Mouse (Mus musculus) embryonic facial prominence, embryonic 11.5 days (tissue): ENCODE measurements at regions not wholly inside any gene's neighbourhood (a gene's known extent, or its start where the extent isn't known, plus 50 kb on each side); places are given as distances from the start of the nearest gene placed in this dataset.

Experiments
- ATAC-seq: fragments of 200-750 bp; cut with Nextera tagmentation; replicated peaks from 2 replicates; pipeline ENCODE4 v1.8.0; 2017; ENCODE audit warnings: low read depth; ENCODE audit not compliant: insufficient number of reproducible peaks, low FRiP score, low TSS enrichment
- DNase-seq: peaks from one replicate; pipeline ENCODE4 v3.0.0-alpha.2; 2015; ENCODE audit warnings: low spot score
- H3K27ac ChIP-seq: fragments of 300-500 bp; sonication (generic); replicated peaks from 2 replicates; pipeline ENCODE4 v1.5.1; 2014; ENCODE audit warnings: mild to moderate bottlenecking, low read depth, low read length, control low read depth
- H3K27me3 ChIP-seq: fragments of 300-500 bp; sonication (generic); 2 replicates; pipeline ENCODE4 v1.6.1; 2014; ENCODE audit warnings: mild to moderate bottlenecking, low read length, moderate library complexity, mixed read lengths; ENCODE audit not compliant: control insufficient read depth, insufficient read depth
- H3K36me3 ChIP-seq: fragments of 300-500 bp; sonication (generic); replicated peaks from 2 replicates; pipeline ENCODE4 v1.6.1; 2014; ENCODE audit warnings: low read depth, mild to moderate bottlenecking, low read length, moderate library complexity, mixed read lengths; ENCODE audit not compliant: control insufficient read depth, insufficient read depth
- H3K4me1 ChIP-seq: fragments of 300-500 bp; sonication (generic); 2 replicates; pipeline ENCODE4 v1.6.1; 2014; ENCODE audit warnings: low read length, mixed read lengths; ENCODE audit not compliant: control insufficient read depth, insufficient read depth
- H3K4me2 ChIP-seq: fragments of 300-500 bp; sonication (generic); 2 replicates; pipeline ENCODE4 v1.6.1; 2014; ENCODE audit warnings: low read depth, mild to moderate bottlenecking, control low read depth, low read length, moderate library complexity
- H3K4me3 ChIP-seq: fragments of 300-500 bp; sonication (generic); 2 replicates; pipeline ENCODE4 v1.5.1; 2014; ENCODE audit warnings: low read depth, low read length, control low read depth
- H3K9ac ChIP-seq: fragments of 300-500 bp; sonication (generic); replicated peaks from 2 replicates; pipeline ENCODE4 v1.6.1; 2014; ENCODE audit warnings: mild to moderate bottlenecking, control low read depth, low read length
- H3K9me3 ChIP-seq: fragments of 300-500 bp; sonication (generic); replicated peaks from 2 replicates; pipeline ENCODE4 v1.6.1; 2016; ENCODE audit warnings: mild to moderate bottlenecking, low read length, inconsistent platforms, mixed read lengths; ENCODE audit not compliant: control insufficient read depth
- WGBS: fragments of 180-500 bp; shearing (Covaris S2); extraction: QIAGEN DNeasy Blood & Tissue Kit; methylation state at CpG from one replicate; pipeline ENCODE4 v1.1.7; 2014; 5-methylcytosine and 5-hydroxymethylcytosine counted together

GRCm38 (mm10) chr1:81516575-81517210 lies 439.9 kb downstream of the Nyap2 start:
- Histone ChIP-seq H3K9ac (no peak overlapping the region), H3K27ac (no peak overlapping the region), H3K4me2 (no peak overlapping the region), H3K27me3 (no peaks in the 10 kb centered on the region), H3K36me3 (no peaks in the 10 kb centered on the region), H3K4me3 (no peak overlapping the region), H3K9me3 (no peaks in the 10 kb centered on the region), H3K4me1 (no peaks in the 10 kb centered on the region)
- 59% methylated on average over 10 of the region's 10 CpGs for WGBS
- ATAC-seq (no peak), DNase-seq (peak; percentile 68)

GRCm38 (mm10) chr1:81520420-81521273 lies 443.9 kb downstream of the Nyap2 start:
- no peaks in the 10 kb centered on the region for H3K27me3 ChIP-seq
- H3K36me3 ChIP-seq, result no peaks in the 10 kb centered on the region
- 0 out of 2 replicates have a peak overlapping the region, but pooled peaks have one; percentile 10 for H3K27ac ChIP-seq
- no peak overlapping the region for H3K9ac ChIP-seq
- H3K4me1 ChIP-seq, result no peaks in the 10 kb centered on the region
- 71% methylated on average over 9 of the region's 9 CpGs for WGBS
- no peak overlapping the region for H3K4me3 ChIP-seq
- no peak overlapping the region for H3K4me2 ChIP-seq
- DNase-seq (peak; percentile 35), ATAC-seq (no peak)
- H3K9me3 ChIP-seq, result no peaks in the 10 kb centered on the region

DNA sequence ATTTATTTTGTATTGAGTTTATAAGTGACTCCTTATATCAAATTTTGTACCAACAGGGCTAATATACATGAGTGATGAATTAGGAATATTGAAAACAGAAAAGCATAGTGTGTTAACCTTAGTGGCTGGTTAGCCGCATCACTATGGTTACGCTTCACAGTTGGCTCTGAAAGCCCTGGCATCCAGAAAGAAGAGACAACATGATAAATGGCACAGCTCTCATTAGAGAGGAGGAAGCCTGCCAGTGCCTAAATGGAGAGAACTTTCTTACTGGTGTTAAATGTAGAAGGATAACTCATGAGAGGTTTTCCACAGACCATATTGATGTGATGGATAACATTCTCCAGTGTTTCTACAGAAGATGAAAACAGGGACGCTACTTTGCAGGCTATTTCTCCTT lies 446.2 kb downstream of the Nyap2 start:
- WGBS, result 90% methylated on average over 3 of the region's 3 CpGs
- Histone ChIP-seq H3K27me3 (no peaks in the 10 kb centered on the region), H3K9ac (no peak overlapping the region), H3K27ac (no peak overlapping the region), H3K4me2 (no peak overlapping the region), H3K36me3 (no peaks in the 10 kb centered on the region), H3K4me1 (no peaks in the 10 kb centered on the region), H3K4me3 (no peak overlapping the region), H3K9me3 (no peaks in the 10 kb centered on the region)
- ATAC-seq, result no peak
- DNase-seq, result no peak

DNA sequence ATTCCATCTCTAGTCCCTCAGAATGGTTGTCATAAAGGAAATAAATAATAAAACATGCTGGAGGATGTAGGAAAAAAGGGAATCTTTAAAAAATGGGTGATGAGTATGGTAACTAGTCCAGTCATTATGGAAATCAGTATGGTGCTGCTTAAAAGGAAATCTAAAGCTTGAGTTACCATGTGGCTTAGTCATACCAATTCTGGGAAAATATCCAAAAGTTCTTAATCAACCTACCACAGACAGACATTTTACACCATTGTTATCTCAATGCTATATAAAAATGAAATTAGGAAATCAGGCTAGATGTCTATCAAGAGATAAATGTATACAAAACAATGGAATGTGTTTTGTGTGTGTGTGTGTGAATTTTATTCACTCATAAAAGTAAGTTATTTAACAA lies 449.1 kb downstream of the Nyap2 start:
- Histone ChIP-seq H3K4me1 (no peaks in the 10 kb centered on the region), H3K27me3 (no peaks in the 10 kb centered on the region), H3K4me2 (no peak overlapping the region), H3K4me3 (no peak overlapping the region), H3K9me3 (no peaks in the 10 kb centered on the region), H3K27ac (no peak overlapping the region), H3K36me3 (no peaks in the 10 kb centered on the region), H3K9ac (no peak overlapping the region)
- ATAC-seq (no peak), DNase-seq (no peak)

DNA sequence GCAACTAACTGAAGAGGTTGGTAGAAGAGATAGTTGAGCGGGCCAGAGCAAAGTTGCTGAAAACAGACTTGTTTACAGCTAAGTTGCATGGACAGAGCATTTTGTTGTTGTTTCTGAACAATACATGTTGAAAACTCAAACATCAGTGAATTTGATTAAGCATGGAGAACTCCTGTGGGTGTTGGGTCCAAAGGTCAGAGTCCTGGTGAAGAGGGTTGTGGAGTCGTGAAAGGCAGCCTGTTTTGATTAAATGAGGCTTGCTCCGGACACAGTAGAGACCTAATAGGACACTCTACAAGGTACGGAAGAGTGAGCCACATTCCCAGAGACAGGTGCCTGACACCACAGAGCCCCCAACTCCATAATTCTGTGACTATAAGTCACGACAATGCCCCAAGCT lies 461.1 kb downstream of the Nyap2 start:
- H3K4me1 ChIP-seq, result no peaks in the 10 kb centered on the region
- DNase-seq (no peak), ATAC-seq (no peak)
- H3K27me3 ChIP-seq, result no peaks in the 10 kb centered on the region
- no peak overlapping the region for H3K27ac ChIP-seq
- no peak overlapping the region for H3K9ac ChIP-seq
- no peaks in the 10 kb centered on the region for H3K36me3 ChIP-seq
- H3K4me2 ChIP-seq, result no peak overlapping the region
- H3K9me3 ChIP-seq, result no peaks in the 10 kb centered on the region
- WGBS, result 50% methylated on average over 5 of the region's 5 CpGs
- no peak overlapping the region for H3K4me3 ChIP-seq

GRCm38 (mm10) chr1:81539591-81540311 lies 463.0 kb downstream of the Nyap2 start:
- Histone ChIP-seq H3K36me3 (no peaks in the 10 kb centered on the region), H3K9ac (no peak overlapping the region), H3K27me3 (no peaks in the 10 kb centered on the region), H3K4me3 (no peak overlapping the region), H3K4me1 (no peaks in the 10 kb centered on the region), H3K27ac (no peak overlapping the region), H3K4me2 (no peak overlapping the region), H3K9me3 (no peaks in the 10 kb centered on the region)
- WGBS, result 69% methylated on average over 5 of the region's 5 CpGs
- no peak for DNase-seq
- ATAC-seq, result no peak

DNA sequence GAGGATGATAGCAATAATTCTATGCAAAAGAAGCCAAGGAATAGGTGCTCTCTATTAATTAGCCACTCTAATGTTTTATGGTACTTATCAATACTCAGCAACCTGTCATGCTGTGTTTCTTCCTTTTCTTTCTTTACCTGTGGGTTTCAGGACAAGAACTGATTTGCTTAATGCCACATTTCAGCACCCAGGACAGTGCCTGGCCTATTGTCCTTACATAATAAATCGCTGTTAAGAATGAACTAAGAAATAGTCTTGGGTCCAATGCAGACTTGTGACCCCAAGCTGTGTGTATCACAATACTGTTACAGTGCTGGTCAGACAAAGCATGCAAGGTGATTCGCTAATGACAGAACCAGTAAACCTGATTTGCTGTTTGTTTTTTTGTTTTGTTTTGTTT lies 472.2 kb downstream of the Nyap2 start:
- Histone ChIP-seq H3K4me3 (no peak overlapping the region), H3K9ac (no peak overlapping the region), H3K4me1 (no peaks in the 10 kb centered on the region), H3K27me3 (no peaks in the 10 kb centered on the region), H3K4me2 (no peak overlapping the region), H3K27ac (no peak overlapping the region), H3K9me3 (no peaks in the 10 kb centered on the region), H3K36me3 (no peaks in the 10 kb centered on the region)
- DNase-seq (peak; percentile 69), ATAC-seq (no peak)
- 74% methylated on average over 2 of the region's 2 CpGs for WGBS

DNA sequence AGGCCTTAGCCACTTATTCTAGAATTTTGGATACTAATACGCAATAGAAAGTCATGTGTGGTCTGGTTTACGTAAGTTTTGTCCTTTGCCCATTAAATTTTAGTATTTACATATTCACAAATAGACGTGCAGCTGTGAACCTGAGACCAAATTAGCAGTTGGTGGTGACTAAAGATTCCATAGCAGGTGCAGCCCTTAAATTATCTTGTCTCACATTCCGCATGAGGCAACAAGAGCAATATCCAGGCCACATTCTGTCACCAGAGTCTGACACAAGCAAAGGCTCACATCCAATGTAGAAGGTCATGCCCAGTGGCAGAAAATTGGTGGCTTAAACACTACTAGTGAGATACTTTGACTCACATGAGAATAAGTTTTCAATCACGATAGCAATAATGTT lies 473.0 kb downstream of the Nyap2 start:
- H3K4me3 ChIP-seq, result no peak overlapping the region
- no peaks in the 10 kb centered on the region for H3K27me3 ChIP-seq
- no peaks in the 10 kb centered on the region for H3K4me1 ChIP-seq
- no peak overlapping the region for H3K9ac ChIP-seq
- ATAC-seq (no peak), DNase-seq (no peak)
- no peak overlapping the region for H3K4me2 ChIP-seq
- WGBS, result 86% methylated on average over 5 of the region's 5 CpGs
- H3K9me3 ChIP-seq, result no peaks in the 10 kb centered on the region
- H3K36me3 ChIP-seq, result no peaks in the 10 kb centered on the region
- H3K27ac ChIP-seq, result no peak overlapping the region
